Mouse (Mus musculus) kidney, adult 8-10 months (tissue): ENCODE data around the gene Emx1.

Experiments
- DNase-seq, 2 experiments: peaks; one replicate each; pipeline ENCODE4 v3.0.0; 2022

Gene Emx1

DNA sequence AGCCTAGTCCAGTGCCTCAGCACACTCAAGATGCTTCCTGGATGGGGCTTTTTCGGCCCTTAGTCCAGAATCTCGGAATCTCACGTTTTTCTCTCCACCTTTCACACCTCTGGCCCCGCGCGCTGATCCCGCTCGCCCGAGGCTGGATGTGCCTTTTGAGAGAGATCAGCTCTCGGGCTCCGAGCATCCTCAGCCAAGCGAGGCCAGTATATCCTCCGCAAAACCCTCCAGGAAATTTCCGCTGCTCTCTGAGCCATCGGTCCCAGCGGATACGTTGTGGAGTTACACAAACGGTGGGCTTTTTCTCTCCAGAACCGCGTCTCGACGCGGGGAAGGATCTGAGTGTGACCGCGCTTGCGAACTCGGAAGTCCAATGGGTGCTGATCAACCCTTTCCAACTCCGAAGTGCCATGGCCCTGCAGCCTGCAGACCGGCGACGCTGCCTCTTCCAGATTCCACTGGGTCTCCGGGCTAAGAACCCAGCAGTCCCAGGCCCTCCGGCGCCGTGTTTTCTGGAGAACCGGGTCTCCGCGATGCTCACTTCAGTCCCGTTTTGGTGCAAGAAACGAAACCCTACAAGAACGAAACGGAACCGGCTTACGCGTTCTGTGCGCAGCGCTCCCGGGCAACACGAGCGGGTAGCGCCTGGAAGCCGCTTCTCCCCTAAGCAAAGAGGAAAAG lies 2.8 kb downstream of the Emx1 start:
- DNase-seq: no peak

DNA sequence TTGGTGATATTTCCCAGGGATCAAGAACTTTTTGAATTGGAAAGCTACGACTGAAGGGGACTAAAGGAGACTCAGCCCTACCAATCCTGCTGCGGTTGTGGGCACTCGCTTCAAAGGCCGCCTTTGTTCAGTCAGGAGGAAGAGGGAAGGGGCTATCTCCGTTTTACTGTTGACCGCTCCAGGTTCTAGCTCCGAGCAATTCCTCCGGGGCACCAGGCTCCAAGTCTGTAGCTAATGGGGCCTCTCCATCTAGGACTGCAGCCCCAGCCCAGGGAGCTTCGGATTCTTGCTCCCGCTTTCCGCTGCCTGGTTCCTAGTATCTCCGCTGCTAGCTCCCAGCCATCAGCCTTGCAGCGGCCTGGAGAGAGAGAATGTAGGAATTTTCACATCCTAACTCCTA lies 3.4 kb downstream of the Emx1 start:
- no peak for DNase-seq

- DNase-seq: no peak
Measured at GRCm38 (mm10) chr6:85191751-85192440, 4.7 kb downstream of the Emx1 start.

- no peak for DNase-seq
Measured at GRCm38 (mm10) chr6:85193381-85194318, 6.4 kb downstream of the Emx1 start.

- peak; percentile 41 to 49 for DNase-seq
Measured at GRCm38 (mm10) chr6:85197951-85198350, 10.7 kb downstream of the Emx1 start.

GRCm38 (mm10) chr6:85206182-85206938 lies 19.1 kb downstream of the Emx1 start:
- no peak for DNase-seq

DNA sequence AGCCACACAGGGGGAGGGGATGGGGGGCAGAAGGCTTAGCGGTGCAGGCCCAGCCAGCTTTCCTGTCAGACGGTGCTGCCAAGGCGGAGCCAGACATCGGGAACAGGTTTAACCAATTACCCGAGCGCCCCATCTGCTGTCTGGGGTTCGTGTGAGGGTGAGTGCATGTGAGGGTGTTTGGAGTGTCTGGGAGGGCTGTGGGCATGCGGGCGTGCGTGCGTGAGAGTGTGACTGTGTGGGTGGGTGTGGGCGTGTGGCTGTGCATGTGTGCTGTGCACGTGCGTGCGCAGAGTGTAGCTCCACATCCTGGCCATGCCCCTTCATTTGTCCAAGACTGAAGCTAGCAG lies 19.7 kb downstream of the Emx1 start:
- DNase-seq: no peak

DNA sequence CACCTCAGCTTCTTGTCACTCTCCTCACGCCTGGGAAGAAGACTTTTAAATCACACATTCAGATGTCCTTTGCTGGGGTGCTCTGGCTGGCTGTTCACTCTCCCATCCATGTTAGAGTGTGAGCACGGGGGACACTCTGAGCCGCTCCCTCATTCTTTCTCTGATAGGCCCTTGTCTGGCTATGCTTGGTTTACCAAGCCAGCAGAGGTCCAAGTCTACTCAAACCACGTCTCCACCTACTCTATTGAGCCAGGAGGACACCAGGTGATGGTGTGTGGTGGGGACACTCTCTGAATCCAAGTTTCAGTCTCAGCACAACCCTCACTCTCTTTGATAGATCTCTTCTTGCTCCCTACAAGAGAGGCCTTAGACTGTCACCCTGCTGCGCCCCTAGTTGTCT lies 20.1 kb downstream of the Emx1 start:
- DNase-seq: no peak

- DNase-seq: peak; percentile 73 to 77
Measured at GRCm38 (mm10) chr6:85209226-85209967, 22.2 kb downstream of the Emx1 start.

- peak; percentile 70 to 78 for DNase-seq
Measured at GRCm38 (mm10) chr6:85210686-85211085, 23.4 kb downstream of the Emx1 start.

- DNase-seq: no peak
Measured at GRCm38 (mm10) chr6:85218251-85218650, 31.0 kb downstream of the Emx1 start.

DNA sequence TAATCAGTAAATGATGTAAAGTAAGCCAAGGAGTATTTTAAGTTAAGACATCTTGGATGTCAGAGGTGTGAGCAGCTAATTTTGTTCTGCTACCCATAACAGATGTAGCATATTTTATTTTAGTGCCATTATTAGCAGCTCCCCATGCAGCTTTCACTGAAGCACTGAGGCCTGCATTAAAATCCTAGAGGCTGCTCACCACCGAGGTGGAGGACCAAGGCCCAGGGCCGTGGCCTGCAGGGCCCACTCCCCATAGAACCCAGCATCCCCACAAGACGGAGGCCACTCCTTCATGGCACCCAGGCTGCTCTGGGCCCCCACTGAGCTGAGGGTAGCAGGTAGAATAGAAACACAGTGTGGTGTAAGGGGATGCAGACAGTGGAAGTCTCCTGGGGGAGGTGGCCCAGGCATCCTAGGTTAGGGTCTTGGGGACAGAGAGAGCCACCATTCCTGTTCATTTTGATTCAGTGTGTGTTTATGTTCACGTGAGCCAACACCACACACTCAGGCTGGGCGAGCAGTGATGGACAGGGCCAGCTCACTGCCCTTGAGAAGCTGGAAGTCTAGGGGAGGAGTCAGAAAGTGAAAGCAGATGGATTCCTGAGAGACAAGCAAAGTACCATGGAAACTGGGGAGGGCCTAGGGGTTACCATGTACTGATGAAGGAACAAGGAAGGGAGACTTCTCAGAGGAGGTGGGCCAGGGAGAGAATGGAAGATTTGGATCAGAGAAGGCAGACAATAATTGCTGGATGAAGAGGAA lies 31.6 kb downstream of the Emx1 start:
- no peak for DNase-seq

- no peak for DNase-seq
Measured at GRCm38 (mm10) chr6:85219706-85220105, 32.5 kb downstream of the Emx1 start.

DNA sequence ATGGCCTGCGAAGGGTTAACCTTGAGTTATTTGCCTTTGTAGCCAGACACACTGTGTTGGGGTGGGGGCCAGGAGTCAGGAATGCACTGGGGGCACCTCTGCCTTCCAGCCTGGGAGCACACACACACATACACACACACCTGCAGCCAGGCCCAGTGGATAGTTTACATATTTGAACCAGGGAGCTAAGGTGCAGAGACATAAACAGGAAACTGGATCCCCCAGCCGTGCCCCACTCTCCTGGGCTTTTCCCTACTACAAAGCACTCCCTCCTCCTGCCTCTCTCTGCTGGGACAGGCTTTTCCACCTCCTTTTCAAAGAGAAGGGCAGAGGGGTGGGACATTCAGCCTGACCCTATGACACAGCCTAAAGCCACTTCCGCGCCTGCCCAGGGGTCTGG lies 33.7 kb downstream of the Emx1 start:
- DNase-seq: no peak

DNA sequence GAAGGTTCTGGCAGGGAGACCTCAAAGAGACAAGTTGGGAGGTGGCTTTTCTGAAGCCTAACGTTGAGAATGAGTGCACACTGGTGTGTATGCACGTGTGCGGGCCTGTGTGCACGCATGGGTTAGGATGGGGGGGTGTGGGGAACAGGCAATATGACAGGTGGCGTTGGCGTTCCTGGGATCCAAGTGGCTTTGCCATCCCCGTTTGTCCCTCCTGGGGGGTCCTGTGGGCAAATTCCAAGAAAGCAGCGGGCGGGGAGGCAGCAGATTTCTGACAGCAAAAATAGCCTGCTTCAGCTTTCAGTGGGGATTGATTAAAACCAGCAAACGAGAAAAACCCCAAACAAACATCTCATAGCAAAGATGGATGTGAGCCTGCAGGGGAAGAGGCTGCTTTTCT lies 35.3 kb downstream of the Emx1 start:
- DNase-seq: no peak

DNA sequence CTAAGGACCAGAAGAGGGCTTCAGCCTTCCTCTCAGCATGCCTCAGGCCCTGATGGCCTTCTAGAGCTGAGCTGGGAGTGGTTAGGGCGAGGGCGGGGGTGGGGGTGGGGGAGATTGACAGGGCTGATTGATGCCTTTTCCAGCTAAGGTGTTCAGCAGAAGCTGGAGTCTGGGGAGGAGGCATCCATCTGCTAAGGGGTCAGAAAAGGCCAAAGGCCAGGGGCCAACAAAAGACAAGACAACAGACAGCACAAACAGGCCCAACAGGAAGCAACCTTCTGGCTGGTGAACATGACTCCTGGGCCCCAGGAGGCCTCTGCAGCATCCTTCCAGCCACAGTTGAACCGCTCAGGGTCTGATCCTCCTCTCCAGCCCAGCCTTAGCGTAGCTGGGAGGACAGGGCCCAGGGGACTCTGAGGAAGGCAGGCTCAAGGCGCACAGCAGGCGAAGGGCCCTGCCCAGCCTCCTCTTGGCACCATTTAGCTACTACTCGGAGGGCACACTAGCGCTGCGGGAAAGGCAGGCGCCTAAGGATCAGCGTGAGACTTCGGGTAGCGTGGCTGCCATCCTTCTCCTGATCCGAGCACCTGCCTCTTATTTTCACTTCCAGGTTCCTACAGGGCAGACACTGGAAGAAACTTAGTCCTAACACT lies 36.4 kb downstream of the Emx1 start:
- no peak for DNase-seq

GRCm38 (mm10) chr6:85224442-85224891 lies 37.2 kb downstream of the Emx1 start:
- peak; percentile 68 to 69 for DNase-seq

GRCm38 (mm10) chr6:85226570-85226969 lies 39.3 kb downstream of the Emx1 start:
- no peak for DNase-seq

- no peak for DNase-seq
Measured at GRCm38 (mm10) chr6:85227520-85227919, 40.3 kb downstream of the Emx1 start.

DNA sequence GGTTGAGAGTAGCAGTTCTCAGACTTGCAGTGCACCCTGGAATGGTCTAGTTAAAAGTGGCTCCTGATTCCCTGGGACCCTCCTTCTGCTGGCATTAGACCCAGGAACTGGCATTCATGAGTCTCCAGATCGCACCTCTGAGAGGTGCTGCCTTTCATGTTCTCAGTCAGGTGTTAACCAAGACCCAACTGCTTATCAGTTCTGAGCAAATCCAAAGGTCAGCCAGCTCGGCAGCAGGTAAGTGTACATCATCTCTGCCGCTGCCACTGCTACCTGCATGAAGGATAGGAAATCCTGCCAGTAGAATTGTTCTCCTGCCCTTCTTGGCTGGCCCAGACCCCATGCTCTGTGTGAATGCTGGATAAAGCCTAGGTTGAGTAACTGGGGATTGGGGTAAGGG lies 43.5 kb downstream of the Emx1 start:
- no peak for DNase-seq

- DNase-seq: no peak
Measured at GRCm38 (mm10) chr6:85231469-85231868, 44.2 kb downstream of the Emx1 start.
